Mouse (Mus musculus): Measurements from ENCODE around the gene Clpsl2. TPM values are rescaled to one million over a fixed set of nuclear protein-coding genes. Genes with fewer than 3 reads are reported as not detected.

The Clpsl2 gene
- polyA plus RNA-seq, 1 experiment from 2014 or later, result not detected

- Histone ChIP-seq H3K27ac (ENCODE audit: low read length) (no peak overlapping the region), H3K27me3 (replicated peaks; ENCODE audit: control insufficient read depth, insufficient read depth, low read length) (no peaks in the 10 kb centered on the region), H3K9ac (ENCODE audit: low read depth, low read length) (no peak overlapping the region), H3K9me3 (ENCODE audit: control insufficient read depth, low read length) (no peaks in the 10 kb centered on the region), H3K4me1 (ENCODE audit: control insufficient read depth, insufficient read depth, low read length) (peaks cover 8% of the 10 kb centered on the region), H3K4me3 (ENCODE audit: low read length) (no peak overlapping the region), H3K4me2 (ENCODE audit: low read depth, low read length) (no peak overlapping the region), H3K36me3 (ENCODE audit: control insufficient read depth, insufficient read depth, low read length) (no peaks in the 10 kb centered on the region)
- WGBS, result 76% methylated on average over 3 of the region's 3 CpGs
- no peak for ATAC-seq
Measured at GRCm38 (mm10) chr17:28571868-28572267, 22.7 kb downstream of the Clpsl2 start.

- ATAC-seq, result no peak
- H3K9me3 ChIP-seq (ENCODE audit: control insufficient read depth, low read length), result no peaks in the 10 kb centered on the region
- H3K36me3 ChIP-seq (ENCODE audit: control insufficient read depth, insufficient read depth, low read length), result no peaks in the 10 kb centered on the region
- no peak overlapping the region for H3K4me2 ChIP-seq (ENCODE audit: low read depth, low read length)
- H3K4me1 ChIP-seq (ENCODE audit: control insufficient read depth, insufficient read depth, low read length), result peaks cover 8% of the 10 kb centered on the region
- H3K4me3 ChIP-seq (ENCODE audit: low read length), result no peak overlapping the region
- no peaks in the 10 kb centered on the region for H3K27me3 ChIP-seq (replicated peaks; ENCODE audit: control insufficient read depth, insufficient read depth, low read length)
- H3K9ac ChIP-seq (ENCODE audit: low read depth, low read length), result no peak overlapping the region
- H3K27ac ChIP-seq (ENCODE audit: low read length), result no peak overlapping the region
- WGBS, result 84% methylated on average over 7 of the region's 7 CpGs
Measured at GRCm38 (mm10) chr17:28572521-28572920, 23.3 kb downstream of the Clpsl2 start.

- H3K4me1 ChIP-seq (ENCODE audit: control insufficient read depth, insufficient read depth, low read length), result peaks cover 8% of the 10 kb centered on the region
- no peak overlapping the region for H3K9ac ChIP-seq (ENCODE audit: low read depth, low read length)
- no peak overlapping the region for H3K27ac ChIP-seq (ENCODE audit: low read length)
- no peak overlapping the region for H3K4me2 ChIP-seq (ENCODE audit: low read depth, low read length)
- H3K27me3 ChIP-seq (replicated peaks; ENCODE audit: control insufficient read depth, insufficient read depth, low read length), result no peaks in the 10 kb centered on the region
- no peak for ATAC-seq
- H3K36me3 ChIP-seq (ENCODE audit: control insufficient read depth, insufficient read depth, low read length), result no peaks in the 10 kb centered on the region
- H3K4me3 ChIP-seq (ENCODE audit: low read length), result no peak overlapping the region
- H3K9me3 ChIP-seq (ENCODE audit: control insufficient read depth, low read length), result no peaks in the 10 kb centered on the region
- WGBS, result 81% methylated on average over 6 of the region's 6 CpGs
Measured at GRCm38 (mm10) chr17:28572941-28573340, 23.7 kb downstream of the Clpsl2 start.

- Histone ChIP-seq H3K9ac (ENCODE audit: low read depth, low read length) (no peak within 1 kb of the TSS), H3K4me3 (ENCODE audit: low read length) (peak within 1 kb of the TSS; percentile 35), H3K36me3 (ENCODE audit: control insufficient read depth, insufficient read depth, low read length) (no peaks in the 10 kb centered on the region), H3K27ac (ENCODE audit: low read length) (no peak within 1 kb of the TSS), H3K4me2 (ENCODE audit: low read depth, low read length) (peak within 1 kb of the TSS; percentile 63), H3K4me1 (ENCODE audit: control insufficient read depth, insufficient read depth, low read length) (peaks cover 8% of the 10 kb centered on the region), H3K27me3 (replicated peaks; ENCODE audit: control insufficient read depth, insufficient read depth, low read length) (no peaks in the 10 kb centered on the region), H3K9me3 (ENCODE audit: control insufficient read depth, low read length) (no peaks in the 10 kb centered on the region)
- 14% methylated on average over 50 of the region's 50 CpGs for WGBS
- peak; percentile 84 for ATAC-seq
Measured at GRCm38 (mm10) chr17:28575244-28576125, 26.3 kb downstream of the Clpsl2 start, which contains the start of gene Lhfpl5. Gene Lhfpl5, plus strand, starts transcription at chr17:28575641.

- 5% methylated on average over 9 of the region's 9 CpGs for WGBS
- 0 out of 2 replicates have a peak, but pooled peaks have one; percentile 45 for ATAC-seq
Measured at GRCm38 (mm10) chr17:28580396-28580795, 31.2 kb downstream of the Clpsl2 start.

GRCm38 (mm10) chr17:28581056-28581455 lies 31.8 kb downstream of the Clpsl2 start:
- 53% methylated on average over 2 of the region's 2 CpGs for WGBS
- Histone ChIP-seq H3K9me3 (ENCODE audit: control insufficient read depth, low read length) (no peaks in the 10 kb centered on the region), H3K27ac (ENCODE audit: low read length) (no peak overlapping the region), H3K27me3 (replicated peaks; ENCODE audit: control insufficient read depth, insufficient read depth, low read length) (no peaks in the 10 kb centered on the region), H3K4me1 (ENCODE audit: control insufficient read depth, insufficient read depth, low read length) (no peaks in the 10 kb centered on the region), H3K4me3 (ENCODE audit: low read length) (no peak overlapping the region), H3K36me3 (ENCODE audit: control insufficient read depth, insufficient read depth, low read length) (no peaks in the 10 kb centered on the region), H3K9ac (ENCODE audit: low read depth, low read length) (no peak overlapping the region), H3K4me2 (ENCODE audit: low read depth, low read length) (no peak overlapping the region)
- no peak for ATAC-seq

More at GRCm38 (mm10) chr17:28580396-28580795, 31.2 kb downstream of the Clpsl2 start:
- H3K9me3 ChIP-seq (ENCODE audit: control insufficient read depth, low read length), result no peaks in the 10 kb centered on the region
- H3K36me3 ChIP-seq (ENCODE audit: control insufficient read depth, insufficient read depth, low read length), result no peaks in the 10 kb centered on the region
- H3K27me3 ChIP-seq (replicated peaks; ENCODE audit: control insufficient read depth, insufficient read depth, low read length), result no peaks in the 10 kb centered on the region
- H3K27ac ChIP-seq (ENCODE audit: low read length), result no peak overlapping the region
- no peak overlapping the region for H3K4me2 ChIP-seq (ENCODE audit: low read depth, low read length)
- no peak overlapping the region for H3K4me3 ChIP-seq (ENCODE audit: low read length)
- H3K9ac ChIP-seq (ENCODE audit: low read depth, low read length), result no peak overlapping the region
- peaks cover 5% of the 10 kb centered on the region for H3K4me1 ChIP-seq (ENCODE audit: control insufficient read depth, insufficient read depth, low read length)

GRCm38 (mm10) chr17:28586509-28586908 lies 37.3 kb downstream of the Clpsl2 start:
- no peaks in the 10 kb centered on the region for H3K9me3 ChIP-seq (ENCODE audit: control insufficient read depth, low read length)
- WGBS, result 83% methylated on average over 3 of the region's 3 CpGs
- ATAC-seq, result no peak

GRCm38 (mm10) chr17:28588591-28588990 lies 39.4 kb downstream of the Clpsl2 start:
- no peak for ATAC-seq
- Histone ChIP-seq H3K9me3 (ENCODE audit: control insufficient read depth, low read length) (no peaks in the 10 kb centered on the region), H3K36me3 (ENCODE audit: control insufficient read depth, insufficient read depth, low read length) (peaks cover 29% of the 10 kb centered on the region), H3K4me1 (ENCODE audit: control insufficient read depth, insufficient read depth, low read length) (no peaks in the 10 kb centered on the region), H3K27me3 (replicated peaks; ENCODE audit: control insufficient read depth, insufficient read depth, low read length) (no peaks in the 10 kb centered on the region), H3K4me2 (ENCODE audit: low read depth, low read length) (no peak overlapping the region), H3K27ac (ENCODE audit: low read length) (no peak overlapping the region), H3K4me3 (ENCODE audit: low read length) (no peak overlapping the region), H3K9ac (ENCODE audit: low read depth, low read length) (no peak overlapping the region)
- 78% methylated on average over 2 of the region's 2 CpGs for WGBS

More at GRCm38 (mm10) chr17:28586509-28586908, 37.3 kb downstream of the Clpsl2 start:
- no peak overlapping the region for H3K4me2 ChIP-seq (ENCODE audit: low read depth, low read length)
- no peak overlapping the region for H3K9ac ChIP-seq (ENCODE audit: low read depth, low read length)
- H3K4me3 ChIP-seq (ENCODE audit: low read length), result no peak overlapping the region
- peaks cover 11% of the 10 kb centered on the region for H3K36me3 ChIP-seq (ENCODE audit: control insufficient read depth, insufficient read depth, low read length)
- no peaks in the 10 kb centered on the region for H3K4me1 ChIP-seq (ENCODE audit: control insufficient read depth, insufficient read depth, low read length)
- H3K27me3 ChIP-seq (replicated peaks; ENCODE audit: control insufficient read depth, insufficient read depth, low read length), result no peaks in the 10 kb centered on the region
- H3K27ac ChIP-seq (ENCODE audit: low read length), result no peak overlapping the region

- no peak overlapping the region for H3K4me3 ChIP-seq (ENCODE audit: low read length)
- H3K27ac ChIP-seq (ENCODE audit: low read length), result no peak overlapping the region
- no peaks in the 10 kb centered on the region for H3K27me3 ChIP-seq (replicated peaks; ENCODE audit: control insufficient read depth, insufficient read depth, low read length)
- H3K9me3 ChIP-seq (ENCODE audit: control insufficient read depth, low read length), result no peaks in the 10 kb centered on the region
- ATAC-seq, result no peak
- 87% methylated on average over 3 of the region's 3 CpGs for WGBS
- H3K9ac ChIP-seq (ENCODE audit: low read depth, low read length), result no peak overlapping the region
- H3K4me1 ChIP-seq (ENCODE audit: control insufficient read depth, insufficient read depth, low read length), result no peaks in the 10 kb centered on the region
- peaks cover 33% of the 10 kb centered on the region for H3K36me3 ChIP-seq (ENCODE audit: control insufficient read depth, insufficient read depth, low read length)
- H3K4me2 ChIP-seq (ENCODE audit: low read depth, low read length), result no peak overlapping the region
Measured at GRCm38 (mm10) chr17:28590596-28590995, 41.4 kb downstream of the Clpsl2 start.

Measured in intestine, embryonic 16.5 days (tissue).